Mouse (Mus musculus): Measurements from ENCODE around the gene Tmem219. TPM values are rescaled to one million over a fixed set of nuclear protein-coding genes. Genes with fewer than 3 reads are reported as not detected.
"Not testable (repeated sequence)": the region's sequence is repeated elsewhere in the genome, so short reads cannot be mapped to it uniquely, and the experiment has no call there.

Gene Tmem219
- polyA plus RNA-seq, 1 experiment from 2014 or later = 31.7 TPM

DNA sequence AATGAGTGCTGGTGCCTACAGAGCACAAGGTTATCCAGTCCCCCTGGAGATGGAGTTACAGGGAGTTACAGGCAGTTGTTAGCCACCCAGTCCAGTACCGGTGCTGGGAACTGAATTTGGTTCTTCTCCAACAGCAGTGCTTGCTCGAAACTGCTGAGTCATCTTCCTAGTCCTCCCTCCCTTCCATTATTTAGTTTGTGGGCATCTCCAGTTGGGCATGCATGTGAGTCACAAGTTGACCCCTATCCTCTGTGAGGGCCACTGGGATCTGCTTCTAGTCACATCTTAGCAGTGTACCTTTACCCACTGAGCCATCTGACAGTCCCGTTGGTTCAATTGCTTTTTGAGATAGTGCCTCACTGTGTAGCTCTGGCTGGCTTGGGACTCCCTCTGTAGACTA lies 17.1 kb downstream of the Tmem219 start:
- Histone ChIP-seq H3K4me3 (ENCODE audit: low read depth, low read length) (no peak overlapping the region), H3K9ac (ENCODE audit: low read length) (no peak overlapping the region), H3K4me2 (ENCODE audit: low read length) (no peak overlapping the region), H3K9me3 (ENCODE audit: control insufficient read depth, low read length) (no peaks in the 10 kb centered on the region), H3K27ac (ENCODE audit: low read depth) (no peak overlapping the region), H3K27me3 (replicated peaks; ENCODE audit: control insufficient read depth, insufficient read depth, low read length) (no peaks in the 10 kb centered on the region), H3K4me1 (replicated peaks; ENCODE audit: control insufficient read depth, insufficient read depth, low read length) (no peaks in the 10 kb centered on the region), H3K36me3 (ENCODE audit: control insufficient read depth, insufficient read depth, low read length) (no peaks in the 10 kb centered on the region)
- 78% methylated on average over 3 of the region's 3 CpGs for WGBS
- DNase-seq (ENCODE audit: low spot score) = no peak
- no peak for ATAC-seq (replicated peaks; ENCODE audit: low FRiP score, low TSS enrichment, low read depth)

DNA sequence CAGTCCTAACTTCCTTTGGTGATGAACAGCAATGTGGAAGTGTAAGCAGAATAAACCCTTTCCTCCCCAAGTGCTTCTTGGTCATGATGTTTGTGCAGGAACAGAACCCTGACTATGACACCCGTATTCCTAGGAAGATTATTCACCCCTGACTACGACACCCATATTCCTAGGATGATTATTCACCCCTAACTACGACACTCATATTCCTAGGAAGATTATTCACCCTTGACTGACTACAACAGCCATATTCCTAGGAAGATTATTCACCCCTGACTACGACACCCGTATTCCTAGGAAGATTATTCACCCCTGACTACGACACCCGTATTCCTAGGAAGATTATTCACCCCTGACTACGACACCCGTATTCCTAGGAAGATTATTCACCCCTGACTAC lies 22.9 kb downstream of the Tmem219 start:
- H3K27ac ChIP-seq (ENCODE audit: low read depth); ATAC-seq (replicated peaks; ENCODE audit: low FRiP score, low TSS enrichment, low read depth); H3K4me3 ChIP-seq (ENCODE audit: low read depth, low read length); H3K9ac ChIP-seq (ENCODE audit: low read length); H3K4me1 ChIP-seq (replicated peaks; ENCODE audit: control insufficient read depth, insufficient read depth, low read length); H3K9me3 ChIP-seq (ENCODE audit: control insufficient read depth, low read length); H3K4me2 ChIP-seq (ENCODE audit: low read length); DNase-seq (ENCODE audit: low spot score); H3K36me3 ChIP-seq (ENCODE audit: control insufficient read depth, insufficient read depth, low read length); H3K27me3 ChIP-seq (replicated peaks; ENCODE audit: control insufficient read depth, insufficient read depth, low read length): not testable (repeated sequence)
- 95% methylated on average over 6 of the region's 9 CpGs for WGBS

DNA sequence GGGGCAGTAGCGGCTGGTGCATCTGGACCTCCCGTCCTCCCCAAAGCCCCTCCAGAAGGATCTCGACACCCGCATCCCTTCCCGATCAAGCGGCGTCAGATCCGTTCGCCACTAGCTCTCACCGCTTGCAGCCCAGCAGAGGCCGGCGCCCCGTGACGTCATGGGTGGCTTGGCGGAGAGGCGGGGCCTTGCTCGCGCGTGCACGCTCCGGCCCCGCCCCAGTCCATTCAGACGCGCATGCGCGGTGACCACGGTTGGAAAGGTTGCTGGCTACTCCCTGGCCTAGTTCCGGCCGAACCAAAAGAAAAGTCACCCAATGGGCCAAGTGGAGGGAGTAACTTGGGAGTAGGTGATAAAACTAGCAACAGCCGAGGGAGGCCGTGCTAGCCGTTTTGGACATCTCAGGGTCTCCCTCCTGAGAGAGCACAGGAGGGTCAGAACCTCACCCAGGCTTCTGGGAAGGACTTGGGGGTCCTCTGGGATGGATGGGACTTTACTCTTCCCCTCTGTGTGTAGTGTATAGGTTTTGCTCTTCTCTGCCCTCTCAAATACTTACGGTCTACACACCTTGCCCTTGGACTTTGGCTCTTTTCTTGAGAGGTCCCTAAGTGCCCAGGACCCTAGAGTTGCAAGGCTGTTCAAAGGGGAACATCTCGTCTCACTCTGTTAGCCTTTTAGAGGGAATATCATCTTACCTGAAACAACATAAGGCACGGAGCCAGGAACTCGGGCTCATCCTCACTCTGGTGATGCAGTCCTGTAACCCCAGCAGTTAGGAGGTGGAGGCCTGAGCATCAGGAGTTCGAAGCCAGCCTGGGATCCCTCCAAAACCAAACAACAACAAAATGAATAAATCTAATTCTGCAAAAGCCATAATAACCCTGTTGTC lies 24.4 kb downstream of the Tmem219 start:
- peak overlapping the region; percentile 67 for H3K4me3 ChIP-seq (ENCODE audit: low read depth, low read length)
- peak; percentile 95 for ATAC-seq (replicated peaks; ENCODE audit: low FRiP score, low TSS enrichment, low read depth)
- 11% methylated on average over 37 of the region's 37 CpGs for WGBS
- H3K27ac ChIP-seq (ENCODE audit: low read depth) = peak overlapping the region; percentile 62
- no peaks in the 10 kb centered on the region for H3K27me3 ChIP-seq (replicated peaks; ENCODE audit: control insufficient read depth, insufficient read depth, low read length)
- DNase-seq (ENCODE audit: low spot score) = peak; percentile 98
- H3K36me3 ChIP-seq (ENCODE audit: control insufficient read depth, insufficient read depth, low read length) = no peaks in the 10 kb centered on the region
- peak overlapping the region; percentile 69 for H3K4me2 ChIP-seq (ENCODE audit: low read length)
- peaks cover 9% of the 10 kb centered on the region; the same call in 1 of the 2 replicates for H3K4me1 ChIP-seq (replicated peaks; ENCODE audit: control insufficient read depth, insufficient read depth, low read length)
- no peaks in the 10 kb centered on the region for H3K9me3 ChIP-seq (ENCODE audit: control insufficient read depth, low read length)
- peak overlapping the region; percentile 78 for H3K9ac ChIP-seq (ENCODE audit: low read length)

DNA sequence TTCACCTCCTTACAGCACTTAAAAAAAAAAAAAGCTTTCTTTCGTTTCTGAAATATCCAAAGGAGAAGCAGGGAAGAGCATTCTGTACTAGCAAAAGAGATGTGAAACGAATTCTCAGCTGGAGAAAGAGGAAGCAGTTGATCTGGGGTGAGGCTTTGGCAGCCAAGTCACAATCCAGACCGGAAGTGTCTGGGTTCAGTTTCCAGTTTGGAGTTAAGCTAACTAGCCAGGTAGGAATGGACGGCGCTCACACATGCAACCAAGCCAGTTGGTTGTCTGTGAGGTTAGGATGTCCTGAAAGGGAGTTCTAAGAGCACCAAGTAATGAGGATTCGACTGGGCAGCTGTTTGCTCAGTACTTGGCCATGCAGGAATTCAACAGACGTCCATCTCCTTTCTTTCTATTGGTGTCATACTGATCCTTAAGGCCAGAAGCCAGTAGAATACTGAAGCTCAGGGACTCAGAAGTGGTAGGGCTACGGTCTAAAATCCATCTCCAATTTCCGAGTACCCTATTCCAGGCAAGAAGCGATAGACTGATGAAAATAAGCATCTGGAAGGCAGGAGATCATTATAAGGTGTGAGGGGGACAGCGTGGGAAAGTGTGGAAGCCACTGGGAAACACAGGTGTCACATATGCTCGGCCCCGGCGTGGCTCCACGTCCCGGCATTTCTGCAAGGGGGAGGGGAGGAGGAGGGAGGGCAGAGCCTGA lies 25.2 kb downstream of the Tmem219 start:
- ATAC-seq (replicated peaks; ENCODE audit: low FRiP score, low TSS enrichment, low read depth) (peak; percentile 54), DNase-seq (ENCODE audit: low spot score) (no peak)
- peak overlapping the region; percentile 69 for H3K4me2 ChIP-seq (ENCODE audit: low read length)
- H3K9ac ChIP-seq (ENCODE audit: low read length) = peak overlapping the region; percentile 78
- no peaks in the 10 kb centered on the region for H3K27me3 ChIP-seq (replicated peaks; ENCODE audit: control insufficient read depth, insufficient read depth, low read length)
- WGBS = 22% methylated on average over 16 of the region's 16 CpGs
- H3K4me3 ChIP-seq (ENCODE audit: low read depth, low read length) = peak overlapping the region; percentile 67
- no peaks in the 10 kb centered on the region for H3K36me3 ChIP-seq (ENCODE audit: control insufficient read depth, insufficient read depth, low read length)
- no peaks in the 10 kb centered on the region for H3K9me3 ChIP-seq (ENCODE audit: control insufficient read depth, low read length)
- H3K4me1 ChIP-seq (replicated peaks; ENCODE audit: control insufficient read depth, insufficient read depth, low read length) = peaks cover 9% of the 10 kb centered on the region; the same call in 1 of the 2 replicates
- H3K27ac ChIP-seq (ENCODE audit: low read depth) = peak overlapping the region; percentile 62

DNA sequence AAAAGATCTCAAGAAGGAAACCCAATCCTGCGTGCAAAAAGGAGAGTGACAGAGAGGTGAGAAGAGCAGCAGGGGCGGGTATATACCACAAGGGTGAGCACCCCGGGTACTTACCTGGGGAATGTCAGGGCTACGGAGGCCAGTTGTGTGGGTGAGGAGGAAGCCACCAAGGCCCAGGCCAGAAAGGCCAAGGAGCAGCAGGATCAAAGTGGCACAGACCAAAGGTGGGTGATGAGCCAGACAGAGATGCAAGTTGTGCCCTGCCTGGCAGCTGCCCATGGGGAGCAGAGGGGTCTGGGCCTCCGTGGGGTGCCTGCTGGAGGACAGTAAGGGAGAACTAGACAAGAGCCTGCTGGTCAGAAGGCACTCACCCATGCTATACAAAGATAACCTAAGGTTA lies 25.8 kb downstream of the Tmem219 start:
- Histone ChIP-seq H3K27ac (ENCODE audit: low read depth) (no peak overlapping the region), H3K27me3 (replicated peaks; ENCODE audit: control insufficient read depth, insufficient read depth, low read length) (no peaks in the 10 kb centered on the region), H3K4me1 (replicated peaks; ENCODE audit: control insufficient read depth, insufficient read depth, low read length) (peaks cover 9% of the 10 kb centered on the region; the same call in 1 of the 2 replicates), H3K9ac (ENCODE audit: low read length) (no peak overlapping the region), H3K36me3 (ENCODE audit: control insufficient read depth, insufficient read depth, low read length) (no peaks in the 10 kb centered on the region), H3K9me3 (ENCODE audit: control insufficient read depth, low read length) (no peaks in the 10 kb centered on the region), H3K4me3 (ENCODE audit: low read depth, low read length) (no peak overlapping the region), H3K4me2 (ENCODE audit: low read length) (no peak overlapping the region)
- DNase-seq (ENCODE audit: low spot score) (no peak), ATAC-seq (replicated peaks; ENCODE audit: low FRiP score, low TSS enrichment, low read depth) (no peak)
- WGBS = 86% methylated on average over 5 of the region's 5 CpGs

DNA sequence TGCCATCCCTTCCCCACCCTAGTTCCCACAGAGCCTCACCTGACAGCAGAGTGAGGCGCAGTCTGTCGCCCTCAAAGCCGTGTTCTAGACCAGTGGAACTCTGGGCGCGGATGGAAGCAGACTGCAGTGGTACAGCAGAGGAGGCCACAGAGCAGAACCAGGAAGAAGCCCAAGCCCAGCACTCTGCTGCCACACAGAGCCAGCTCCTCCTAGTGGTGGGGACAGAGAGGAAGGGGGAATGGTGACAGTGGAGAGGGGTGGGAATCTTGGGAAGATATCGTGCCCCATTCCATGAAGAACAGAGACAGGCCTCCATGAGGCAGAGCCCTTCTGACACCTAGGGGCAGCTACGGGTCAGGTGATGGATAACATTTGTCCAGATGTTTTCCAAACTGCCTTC lies 33.9 kb downstream of the Tmem219 start:
- Histone ChIP-seq H3K4me3 (ENCODE audit: low read depth, low read length) (no peak overlapping the region), H3K4me2 (ENCODE audit: low read length) (no peak overlapping the region), H3K9me3 (ENCODE audit: control insufficient read depth, low read length) (no peaks in the 10 kb centered on the region), H3K36me3 (ENCODE audit: control insufficient read depth, insufficient read depth, low read length) (peaks cover 10% of the 10 kb centered on the region; the same call in 1 of the 2 replicates), H3K9ac (ENCODE audit: low read length) (no peak overlapping the region), H3K27me3 (replicated peaks; ENCODE audit: control insufficient read depth, insufficient read depth, low read length) (no peaks in the 10 kb centered on the region), H3K27ac (ENCODE audit: low read depth) (no peak overlapping the region), H3K4me1 (replicated peaks; ENCODE audit: control insufficient read depth, insufficient read depth, low read length) (no peaks in the 10 kb centered on the region; the same call in 1 of the 2 replicates)
- ATAC-seq (replicated peaks; ENCODE audit: low FRiP score, low TSS enrichment, low read depth) = no peak
- DNase-seq (ENCODE audit: low spot score) = no peak
- 44% methylated on average over 7 of the region's 7 CpGs for WGBS

DNA sequence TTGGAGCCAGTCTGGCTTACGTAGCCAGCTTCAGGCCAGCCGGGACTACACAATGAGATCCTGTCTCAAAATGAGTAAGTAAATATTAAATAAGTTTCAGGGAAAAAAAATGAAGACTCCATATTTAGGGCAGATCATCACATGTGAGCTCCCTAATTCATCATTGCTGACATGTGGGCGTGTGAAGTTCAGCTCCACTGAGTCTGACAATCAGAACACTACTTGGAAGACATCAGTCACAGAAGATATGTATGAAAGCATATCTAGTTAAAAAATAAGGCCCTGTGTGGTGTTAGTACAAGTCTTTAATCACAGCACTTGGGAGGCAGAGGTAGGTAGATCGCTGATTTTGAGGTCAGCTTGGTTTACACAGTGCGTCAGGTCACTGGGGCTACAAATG lies 35.4 kb downstream of the Tmem219 start:
- Histone ChIP-seq H3K36me3 (ENCODE audit: control insufficient read depth, insufficient read depth, low read length) (peaks cover 10% of the 10 kb centered on the region; the same call in 1 of the 2 replicates), H3K4me2 (ENCODE audit: low read length) (no peak overlapping the region), H3K27me3 (replicated peaks; ENCODE audit: control insufficient read depth, insufficient read depth, low read length) (no peaks in the 10 kb centered on the region), H3K9ac (ENCODE audit: low read length) (no peak overlapping the region), H3K4me1 (replicated peaks; ENCODE audit: control insufficient read depth, insufficient read depth, low read length) (peaks cover 11% of the 10 kb centered on the region), H3K4me3 (ENCODE audit: low read depth, low read length) (no peak overlapping the region), H3K27ac (ENCODE audit: low read depth) (no peak overlapping the region), H3K9me3 (ENCODE audit: control insufficient read depth, low read length) (no peaks in the 10 kb centered on the region)
- no peak for DNase-seq (ENCODE audit: low spot score)
- no peak for ATAC-seq (replicated peaks; ENCODE audit: low FRiP score, low TSS enrichment, low read depth)
- 74% methylated on average over 5 of the region's 5 CpGs for WGBS

DNA sequence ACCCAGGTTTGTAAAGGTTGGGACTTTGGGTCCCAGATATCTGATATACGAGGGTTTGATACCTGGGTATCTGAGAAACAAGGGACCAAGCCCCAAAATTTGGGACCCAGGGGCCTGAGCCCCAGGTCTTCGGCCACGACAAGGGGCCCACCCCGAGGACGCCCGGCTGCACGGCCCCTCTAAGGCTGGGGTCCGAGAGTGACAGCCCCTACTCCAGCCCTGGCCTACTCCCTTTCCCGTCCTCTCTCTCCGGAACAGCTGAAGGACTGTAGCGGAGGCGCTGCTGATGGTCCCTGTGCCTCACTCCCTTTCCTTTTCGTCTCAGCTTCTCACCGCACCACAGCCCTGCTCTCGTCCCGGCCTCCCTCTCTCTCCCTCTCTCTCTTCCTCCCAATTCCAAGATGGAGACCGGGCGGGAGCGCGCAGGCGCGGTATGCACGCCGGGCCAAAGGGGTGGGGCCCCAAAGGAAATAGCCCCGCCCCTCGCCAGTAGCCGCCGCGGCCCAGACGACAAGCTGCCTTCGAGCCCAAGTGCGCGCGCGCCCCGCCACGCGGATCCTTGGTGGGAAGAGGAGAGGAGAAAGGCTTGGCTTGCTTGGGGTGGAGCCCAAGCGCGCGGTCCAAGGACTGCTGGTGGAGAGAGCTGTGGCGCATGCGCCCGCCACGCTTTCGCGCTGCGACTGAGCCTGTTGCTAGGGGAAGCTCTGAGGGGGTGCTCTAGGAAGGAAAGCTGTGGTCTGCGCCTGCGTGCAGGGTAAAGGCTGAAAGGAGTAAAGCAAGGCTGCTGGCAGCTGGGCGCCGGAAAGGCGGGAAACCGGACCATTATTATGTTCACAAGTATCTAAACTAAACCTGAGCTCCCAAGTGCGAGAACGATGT lies 38.2 kb downstream of the Tmem219 start, which contains the start of gene Taok2:
TSS of gene Taok2 (minus strand) at position 418 of the 879 bp plus-strand sequence.
- ATAC-seq (replicated peaks; ENCODE audit: low FRiP score, low TSS enrichment, low read depth) = peak; percentile 95
- Histone ChIP-seq H3K27me3 (replicated peaks; ENCODE audit: control insufficient read depth, insufficient read depth, low read length) (no peaks in the 10 kb centered on the region), H3K9me3 (ENCODE audit: control insufficient read depth, low read length) (no peaks in the 10 kb centered on the region), H3K36me3 (ENCODE audit: control insufficient read depth, insufficient read depth, low read length) (peaks cover 13% of the 10 kb centered on the region), H3K4me3 (ENCODE audit: low read depth, low read length) (peak within 1 kb of the TSS; percentile 81), H3K9ac (ENCODE audit: low read length) (peak within 1 kb of the TSS; percentile 76), H3K4me1 (replicated peaks; ENCODE audit: control insufficient read depth, insufficient read depth, low read length) (peaks cover 19% of the 10 kb centered on the region), H3K27ac (ENCODE audit: low read depth) (peak within 1 kb of the TSS; percentile 80), H3K4me2 (ENCODE audit: low read length) (peak within 1 kb of the TSS; percentile 87)
- DNase-seq (ENCODE audit: low spot score) = peak; percentile 97
- under 1% methylated on average over 56 of the region's 56 CpGs for WGBS

Measured in intestine, embryonic 14.5 days (tissue).